Mouse (Mus musculus) thymus, postnatal 36 days (tissue): ENCODE measurements around the gene Slc4a1ap.
"Not testable (repeated sequence)": the region's sequence is repeated elsewhere in the genome, so short reads cannot be mapped to it uniquely, and the experiment has no call there.

Source experiments
- DNase-seq, 2 experiments: peaks; one replicate each; pipeline ENCODE4 v3.0.0; 2022; ENCODE audit warnings: mixed read lengths in 2 of 2

The Slc4a1ap gene

DNA sequence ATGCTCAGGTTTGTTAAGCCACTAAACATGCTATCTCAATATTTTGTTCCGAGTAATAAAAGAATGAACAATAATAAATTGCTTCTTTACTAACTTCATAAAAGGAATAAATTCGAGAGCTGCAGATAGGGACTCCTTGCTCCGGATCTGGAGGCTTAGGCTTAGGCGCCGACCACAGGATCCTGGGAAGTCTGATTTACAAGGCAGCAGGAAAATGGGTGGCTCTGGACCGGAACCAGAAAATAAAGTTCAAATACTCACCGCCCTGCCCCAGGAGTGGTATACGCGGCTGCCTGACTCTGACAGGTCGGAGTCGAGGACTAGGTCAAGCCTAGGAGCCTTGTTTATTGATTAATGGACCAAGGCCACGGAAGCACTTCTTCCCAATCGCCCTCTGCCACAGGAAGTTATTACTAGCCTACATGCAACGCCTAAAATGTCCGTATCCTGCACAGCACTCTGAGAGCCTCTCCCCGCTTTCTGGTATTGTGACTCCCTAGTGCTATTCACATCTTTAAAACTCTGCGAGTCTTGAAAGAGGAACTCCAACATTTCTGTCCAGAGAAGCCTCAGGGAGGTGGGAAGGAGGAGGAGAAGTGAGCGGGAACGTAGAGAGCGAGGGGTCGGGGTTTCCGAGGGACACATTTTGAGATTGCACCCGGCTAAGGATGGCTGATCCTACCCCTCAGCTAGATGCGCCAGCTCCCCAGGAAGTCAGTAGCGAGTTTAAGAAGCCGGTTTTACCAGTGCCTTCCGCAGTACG lies at the start of gene Slc4a1ap:
TSS of gene Slc4a1ap (plus strand) at position 642 of the 763 bp plus-strand sequence.
- DNase-seq: peak; percentile 77 to 81

DNA sequence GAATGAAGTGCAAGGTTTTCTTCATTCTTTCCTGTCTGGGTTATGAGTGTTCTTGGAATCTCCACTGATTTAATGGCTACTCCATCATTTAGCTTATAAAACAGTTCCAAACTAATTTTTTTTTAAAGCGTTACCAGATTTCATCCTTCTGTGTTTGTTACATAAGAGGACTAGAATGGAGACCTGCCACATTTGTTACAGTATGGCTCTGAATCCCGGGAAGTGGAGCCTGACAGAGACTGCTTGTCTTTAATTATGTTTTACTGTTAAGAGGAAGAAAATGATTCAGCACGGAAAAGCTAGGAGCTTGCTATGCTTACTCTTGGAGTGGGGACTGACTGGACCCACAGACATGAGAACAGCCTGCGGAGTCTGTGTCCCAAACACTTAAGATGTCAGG lies 46.3 kb upstream of the Slc4a1ap start:
- DNase-seq: no peak

DNA sequence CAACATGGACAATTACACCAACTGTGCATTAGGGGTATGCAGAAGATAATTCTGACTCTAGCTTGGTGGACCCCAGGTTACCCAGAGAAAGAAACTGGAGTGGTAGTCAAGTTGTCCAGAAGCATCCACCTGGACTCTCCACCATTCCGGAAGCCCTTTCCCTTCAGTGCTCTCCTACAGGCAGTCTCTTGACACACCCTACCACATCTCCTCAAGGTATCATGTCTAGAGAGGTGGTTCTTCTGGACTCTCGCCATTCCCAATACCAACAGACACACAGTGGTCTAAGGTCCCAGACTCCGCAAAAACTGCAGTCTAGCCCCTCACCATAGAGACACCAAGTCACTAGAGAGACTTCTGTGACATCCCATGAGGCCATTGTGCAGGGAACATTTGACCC lies 41.4 kb upstream of the Slc4a1ap start, which contains the start of gene 4930548H24Rik:
TSS of gene 4930548H24Rik (plus strand) at position 301 of the 400 bp plus-strand sequence.
- DNase-seq: no peak

DNA sequence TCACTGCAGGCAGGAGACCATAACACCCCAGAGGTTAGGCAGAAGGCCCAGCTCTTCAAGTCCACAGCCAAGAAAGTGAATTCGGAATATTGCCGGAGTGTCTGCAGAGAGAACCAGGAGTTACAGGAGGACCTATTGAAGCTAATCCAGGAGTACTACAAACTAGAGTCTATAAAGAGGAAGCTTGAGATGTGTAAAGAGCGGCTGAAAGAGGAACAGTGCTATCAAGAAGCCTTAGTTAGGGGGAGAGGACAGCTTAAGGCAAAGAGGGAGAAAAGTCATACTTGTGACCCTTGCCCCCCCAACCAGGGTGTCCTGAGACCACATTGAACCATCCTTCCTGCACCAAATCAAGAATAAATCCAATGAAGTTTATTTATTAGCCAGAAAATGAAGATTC lies 38.9 kb upstream of the Slc4a1ap start:
- DNase-seq: no peak

DNA sequence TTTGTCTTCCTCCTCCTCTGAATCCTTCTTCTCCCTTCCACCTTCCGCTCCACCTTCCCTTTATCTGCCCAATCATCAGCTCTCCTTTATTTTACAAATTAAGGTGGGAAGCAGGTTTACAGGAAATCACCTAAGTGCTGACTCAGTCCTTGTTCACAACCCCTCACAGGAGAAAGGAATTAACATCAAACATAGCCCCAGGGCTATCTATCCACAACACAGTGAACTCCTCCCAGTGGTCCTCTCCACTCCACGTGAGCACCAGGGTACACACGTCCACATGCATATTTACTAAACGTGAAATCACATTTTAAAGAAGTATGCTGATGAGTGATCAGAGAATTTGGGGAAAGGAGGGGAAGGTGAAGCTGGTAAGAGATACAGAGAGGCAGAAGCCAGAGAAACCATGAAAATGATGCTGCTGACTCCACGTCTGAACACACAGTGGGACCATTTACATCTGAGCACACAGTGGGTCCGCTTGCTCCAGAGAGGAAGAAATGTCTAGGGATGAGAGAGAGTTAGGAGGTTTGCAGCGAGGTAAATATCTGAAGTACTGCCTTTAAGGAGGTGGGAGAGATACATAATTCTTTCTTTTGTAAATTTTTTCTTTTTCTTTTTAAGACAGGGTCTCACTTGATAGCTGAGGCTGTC lies 37.6 kb upstream of the Slc4a1ap start:
- DNase-seq: no peak

DNA sequence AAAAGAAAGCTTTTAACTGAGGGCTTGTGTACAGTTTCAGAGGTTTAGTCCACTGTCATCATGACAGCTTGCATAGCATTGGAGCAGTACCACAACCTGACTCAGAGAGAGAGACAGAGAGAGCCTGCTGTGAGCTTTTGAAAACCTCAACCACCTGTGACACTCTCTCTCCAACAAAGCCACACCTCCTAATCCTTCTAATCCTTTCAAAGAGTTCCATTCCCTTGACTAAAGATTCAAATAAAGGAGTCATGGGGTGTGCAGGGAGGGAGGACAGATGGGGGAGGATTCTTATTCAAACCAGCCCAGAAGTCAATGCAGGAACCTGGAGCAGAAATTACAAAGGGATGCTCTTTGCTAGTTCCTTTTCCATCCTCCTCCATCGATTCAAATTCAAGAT lies 34.8 kb upstream of the Slc4a1ap start:
- no peak for DNase-seq

DNA sequence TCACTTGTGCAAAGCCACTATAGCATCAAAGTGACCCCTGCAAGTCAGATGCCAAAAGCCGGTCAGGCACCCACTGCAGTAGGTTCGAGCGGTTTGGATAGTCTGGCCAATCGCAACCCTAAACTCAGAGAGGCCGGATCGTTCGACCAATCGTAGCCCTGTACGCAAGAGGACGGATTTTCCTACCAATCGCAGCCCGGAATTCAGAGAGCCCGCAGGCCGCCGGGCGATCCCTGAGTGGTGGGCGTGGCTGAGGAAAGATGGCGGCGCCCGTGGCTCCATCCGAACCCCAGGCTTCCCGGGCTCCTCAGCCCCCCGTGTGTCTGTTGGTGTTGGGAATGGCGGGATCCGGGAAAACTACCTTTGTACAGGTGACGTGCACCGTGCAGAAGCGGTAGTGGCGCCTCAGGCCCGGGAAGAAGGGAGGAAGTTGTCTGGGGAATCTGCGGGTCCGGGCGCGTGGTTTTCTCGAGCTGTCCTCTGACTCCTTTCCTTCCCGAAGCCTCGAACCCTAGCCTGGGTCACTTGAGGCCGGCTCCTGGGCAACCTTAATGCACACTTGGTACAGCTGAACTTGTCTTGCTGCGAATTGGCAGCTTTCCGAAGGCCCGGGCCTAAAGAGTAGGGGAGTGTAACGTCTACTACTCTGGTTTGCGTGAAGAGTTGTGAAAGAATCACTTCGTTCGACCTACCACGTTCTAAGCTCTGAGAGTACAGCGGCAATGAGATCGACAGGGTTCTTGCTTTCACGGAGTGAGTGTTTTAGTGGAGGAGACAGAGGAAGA lies 32.1 kb upstream of the Slc4a1ap start, which contains the start of gene Gpn1:
TSS of gene Gpn1 (plus strand) at position 229 of the 785 bp plus-strand sequence.
- DNase-seq: peak; percentile 81 to 86

DNA sequence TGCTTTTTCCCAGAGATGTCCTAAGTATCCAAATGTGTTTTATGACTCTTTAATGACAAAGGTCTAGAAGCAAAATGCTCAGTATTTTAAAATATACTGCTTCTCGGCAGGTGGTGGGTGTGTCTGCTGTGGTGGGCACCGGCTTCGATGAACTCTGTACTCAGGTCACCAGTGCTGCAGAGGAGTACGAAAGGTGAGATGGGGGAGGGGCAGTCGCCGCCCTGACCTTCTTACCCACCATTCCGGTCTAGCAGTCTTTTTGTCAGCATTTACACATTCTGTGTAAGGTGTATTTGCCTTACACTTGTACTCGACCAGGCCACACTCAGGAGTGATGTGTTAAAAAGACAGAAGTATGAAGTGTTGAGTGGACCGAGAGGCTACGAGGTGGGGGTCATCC lies 22.0 kb upstream of the Slc4a1ap start:
- DNase-seq: no peak

DNA sequence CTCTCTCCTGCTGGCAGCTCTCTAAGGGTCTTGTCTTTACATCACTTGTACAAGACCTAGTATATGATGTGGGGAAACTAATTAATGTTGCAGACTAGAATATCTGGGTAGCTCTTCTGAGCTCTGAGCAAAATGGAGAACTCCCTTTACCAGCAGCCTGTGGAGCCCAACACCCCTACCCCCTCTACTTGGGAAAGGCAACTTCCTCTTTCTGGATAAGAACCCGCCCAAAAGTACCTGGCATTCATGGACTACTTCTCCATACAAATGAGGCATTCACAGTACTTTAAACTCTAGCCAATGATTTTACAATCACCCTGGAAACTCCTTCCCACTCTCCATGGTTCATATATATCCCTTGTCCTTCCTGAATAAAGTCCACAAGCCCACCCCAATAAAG lies 14.3 kb upstream of the Slc4a1ap start:
- no peak for DNase-seq

DNA sequence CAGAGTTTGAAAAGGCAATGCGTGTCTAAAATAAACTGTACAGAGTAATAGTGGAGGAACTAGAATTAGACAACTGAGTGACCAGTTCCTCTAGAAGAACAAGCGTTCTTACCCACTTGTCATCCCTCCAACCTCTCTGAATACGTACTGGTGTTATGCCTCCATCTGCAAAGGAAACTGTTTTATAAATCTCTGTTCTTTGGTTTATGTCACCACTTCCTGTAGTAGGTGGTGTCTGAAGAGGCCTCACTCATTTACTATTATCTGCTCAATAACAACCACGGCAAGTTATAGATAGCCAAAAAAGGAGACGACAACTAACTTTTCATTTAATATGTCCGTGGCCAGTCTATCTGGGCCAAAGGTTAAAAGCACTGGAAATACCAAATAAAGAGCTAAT lies 6.2 kb upstream of the Slc4a1ap start:
- no peak for DNase-seq

DNA sequence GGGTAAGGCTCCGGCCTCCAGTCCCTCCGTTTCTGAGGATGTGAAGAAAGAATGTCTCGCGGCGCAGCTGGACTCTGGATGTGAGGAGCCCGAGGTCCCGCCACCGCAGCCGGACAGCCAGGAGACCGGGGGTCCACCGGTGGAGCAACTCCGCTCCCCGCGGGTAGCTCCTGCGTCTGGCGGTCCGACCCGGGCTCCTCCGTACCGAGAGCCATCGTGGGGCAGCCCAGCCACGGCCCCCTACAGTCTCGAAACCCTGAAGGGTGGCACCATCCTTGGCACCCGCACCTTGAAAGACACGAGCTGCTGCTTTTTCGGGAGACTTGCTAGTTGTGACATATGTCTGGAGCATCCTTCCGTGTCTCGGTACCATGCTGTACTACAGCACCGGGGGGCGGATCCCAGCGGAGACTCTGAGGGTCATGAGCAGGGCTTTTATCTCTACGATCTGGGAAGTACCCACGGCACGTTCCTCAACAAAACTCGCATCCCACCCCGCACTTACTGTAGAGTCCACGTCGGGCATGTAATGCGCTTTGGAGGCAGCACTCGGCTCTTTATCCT lies 404 bp downstream of the Slc4a1ap start:
- DNase-seq: no peak

DNA sequence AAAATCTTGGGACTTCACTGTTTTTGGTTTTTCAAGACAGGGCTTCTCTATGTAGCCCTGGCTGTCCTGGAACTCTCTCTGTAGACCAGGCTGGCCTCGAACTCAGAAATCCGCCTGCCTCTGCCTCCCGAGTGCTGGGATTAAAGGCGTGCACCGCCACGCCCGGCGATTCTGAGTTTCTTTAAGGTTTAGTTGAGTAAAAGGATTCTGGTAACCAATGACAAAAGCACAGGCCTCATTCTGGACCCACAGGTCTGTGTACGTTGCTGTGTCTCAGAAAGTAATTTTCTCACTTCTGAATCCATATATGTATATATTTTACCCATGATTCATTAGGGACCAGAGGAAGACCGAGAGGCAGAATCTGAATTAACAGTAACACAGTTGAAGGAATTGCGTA lies 912 bp downstream of the Slc4a1ap start, which contains the start of gene Supt7l:
TSS of gene Supt7l (minus strand) at position 101 of the 400 bp plus-strand sequence.
- DNase-seq: not testable (repeated sequence)

DNA sequence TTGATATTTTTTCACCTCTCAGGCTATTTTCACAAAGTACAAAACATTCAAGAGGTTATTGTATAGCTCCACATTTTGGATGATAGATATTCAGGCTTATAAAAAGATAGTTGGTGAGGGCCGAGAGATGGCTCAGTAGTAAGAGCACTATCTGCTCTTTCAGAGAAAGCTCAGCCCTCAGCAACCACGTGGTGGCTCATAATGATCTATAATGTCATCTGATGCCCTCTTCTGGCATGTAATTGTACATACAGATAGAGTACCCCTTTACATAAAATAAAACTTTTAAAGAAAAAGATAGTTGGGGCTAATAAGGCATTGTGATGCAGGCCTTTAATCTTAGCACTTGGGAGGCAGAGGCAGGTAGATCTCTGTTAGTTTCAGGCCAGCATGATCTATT lies 1.8 kb downstream of the Slc4a1ap start:
- DNase-seq: no peak

DNA sequence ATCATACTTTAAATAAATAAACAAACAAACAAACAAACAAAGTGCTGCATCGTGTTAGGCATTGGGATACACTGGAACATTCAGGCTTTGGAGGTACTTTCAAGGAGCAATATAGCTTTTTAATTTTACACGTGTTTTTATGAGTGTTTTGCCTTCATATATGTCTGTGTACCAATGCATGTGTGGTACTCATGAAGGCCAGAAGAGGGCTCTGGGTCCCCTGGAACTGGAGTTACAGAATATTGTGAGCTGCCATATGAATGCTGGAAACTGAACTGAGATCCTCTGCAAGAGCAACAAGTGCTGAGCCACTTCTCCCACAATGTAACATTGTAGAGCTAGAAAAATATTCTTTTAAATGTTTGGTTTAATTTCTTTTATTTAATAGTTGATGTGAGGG lies 8.4 kb downstream of the Slc4a1ap start:
- no peak for DNase-seq

DNA sequence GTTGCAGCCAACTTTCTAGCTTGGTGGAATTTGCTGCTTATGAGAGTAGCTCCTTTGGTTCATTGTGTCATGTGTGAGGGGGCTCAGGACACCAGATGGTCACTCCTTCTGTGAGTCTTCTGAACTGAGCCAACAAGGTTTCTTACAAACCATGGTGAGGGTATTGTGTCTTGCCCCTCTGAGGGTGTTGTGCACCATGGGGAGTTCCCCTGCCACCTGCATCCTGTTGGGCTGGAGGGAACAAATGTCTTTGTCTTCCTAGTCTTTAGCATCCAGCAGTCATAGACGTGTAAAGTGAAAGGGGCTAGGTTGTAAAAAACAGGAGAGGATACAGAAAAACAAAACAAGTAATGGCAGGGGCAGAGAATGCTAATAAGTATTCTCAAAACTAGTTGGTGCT lies 32.6 kb downstream of the Slc4a1ap start:
- no peak for DNase-seq

DNA sequence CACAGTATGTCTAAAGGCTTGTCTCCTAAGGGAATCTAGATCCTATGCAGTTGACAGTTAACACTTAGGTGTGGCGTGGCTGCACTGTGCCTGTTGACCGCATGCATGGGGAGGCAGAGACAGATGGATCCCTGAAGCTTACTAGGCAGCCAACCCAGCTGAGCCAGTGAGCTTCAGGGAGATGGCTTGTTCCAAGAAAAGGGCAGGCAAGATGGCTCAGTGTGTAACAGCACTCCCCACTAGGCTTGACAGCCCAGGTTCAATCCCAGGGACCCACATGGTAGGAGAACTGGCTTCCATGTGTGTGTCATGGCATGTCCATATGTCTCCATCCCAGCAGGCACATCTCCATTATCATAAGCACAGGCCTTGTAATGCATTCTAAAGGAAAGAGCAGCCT lies 33.6 kb downstream of the Slc4a1ap start:
- DNase-seq: no peak

DNA sequence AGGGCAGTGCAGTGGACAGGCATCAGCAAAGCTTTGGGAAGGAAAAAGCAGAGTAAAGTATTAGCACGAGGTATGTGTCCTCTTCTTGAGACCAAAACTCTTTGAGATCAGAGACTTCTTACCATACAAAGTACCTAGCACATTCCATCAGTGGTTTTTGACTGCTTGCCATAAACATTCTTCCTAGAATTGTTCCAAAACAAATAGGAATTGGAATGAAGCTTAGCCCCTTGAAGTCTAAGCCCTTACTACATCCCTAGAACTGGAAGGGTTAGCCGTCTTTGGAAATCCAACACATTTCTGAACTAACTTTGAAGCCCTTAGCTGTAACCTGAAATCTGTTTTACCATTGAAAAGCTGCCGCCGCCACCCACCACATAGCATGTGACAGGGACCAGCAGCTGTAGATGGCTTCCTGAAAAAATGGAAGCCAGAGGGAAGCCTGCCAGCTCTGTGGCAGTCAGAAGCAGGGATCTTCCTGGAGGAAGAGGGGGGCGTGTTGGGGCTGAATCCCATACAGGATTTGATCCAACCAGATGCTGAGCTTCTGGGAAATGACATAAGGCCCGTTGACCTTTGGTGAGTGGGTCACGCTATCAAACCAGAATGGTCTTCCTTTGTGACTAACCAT lies 35.4 kb downstream of the Slc4a1ap start:
- DNase-seq: no peak

DNA sequence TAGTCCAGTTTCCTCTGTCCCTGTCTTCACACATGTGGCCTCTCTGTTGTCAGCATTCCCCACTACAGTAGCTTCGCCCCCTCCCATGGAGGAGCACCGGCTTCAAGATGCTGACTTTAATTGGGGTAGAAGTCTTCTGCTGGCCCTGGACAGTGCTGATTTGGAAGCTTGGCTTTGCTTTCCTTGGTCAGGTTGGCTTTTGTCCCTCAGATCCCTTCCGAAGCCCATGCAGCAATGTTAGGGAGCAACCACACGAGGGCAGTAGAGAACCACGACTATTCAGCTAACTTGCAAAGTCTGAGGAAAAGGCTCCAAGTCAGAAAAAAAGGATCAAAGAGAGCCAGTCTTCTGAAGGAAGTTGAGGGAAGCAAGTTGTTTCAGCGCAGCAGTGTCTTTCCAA lies 36.7 kb downstream of the Slc4a1ap start:
- DNase-seq: peak; percentile 38 to 48

DNA sequence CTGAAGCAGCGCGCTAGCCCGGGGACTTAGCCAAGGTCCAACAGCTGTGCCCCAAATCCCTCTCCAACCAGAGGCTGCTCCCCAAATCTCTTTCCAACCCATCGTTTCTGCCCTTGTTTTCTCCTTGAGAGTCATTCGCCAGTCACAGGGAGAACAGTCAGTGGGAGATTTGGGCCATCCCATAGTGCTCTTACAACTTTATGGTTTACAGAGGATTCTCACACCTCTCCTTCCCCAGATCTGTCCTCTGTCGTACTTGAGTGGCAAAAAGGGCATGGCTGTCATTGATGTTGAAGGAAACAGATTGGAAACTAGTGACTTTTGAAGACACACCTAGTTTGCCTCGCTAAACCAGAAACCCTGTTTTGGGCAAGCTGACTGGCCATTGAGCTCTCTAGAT lies 37.1 kb downstream of the Slc4a1ap start:
- DNase-seq: no peak

DNA sequence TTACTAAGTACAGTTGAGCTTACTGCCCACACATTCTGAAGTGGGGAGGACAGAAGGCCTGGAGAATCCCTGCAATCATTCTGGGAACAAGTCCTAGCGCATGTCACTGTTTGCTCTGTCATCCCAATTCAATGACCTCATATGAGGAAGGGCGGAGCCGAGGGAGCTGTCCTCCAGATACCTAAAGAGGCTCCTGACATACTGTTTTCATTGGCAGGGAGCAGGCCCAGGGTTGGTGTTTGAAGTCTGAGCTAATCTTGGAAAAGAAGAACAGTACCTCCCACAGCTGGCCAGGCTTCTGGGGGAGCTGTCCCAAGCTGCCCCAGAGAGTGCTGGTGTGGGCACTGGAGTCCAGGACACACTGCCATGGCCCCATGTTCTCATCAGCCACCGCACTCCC lies 38.2 kb downstream of the Slc4a1ap start:
- DNase-seq: no peak

DNA sequence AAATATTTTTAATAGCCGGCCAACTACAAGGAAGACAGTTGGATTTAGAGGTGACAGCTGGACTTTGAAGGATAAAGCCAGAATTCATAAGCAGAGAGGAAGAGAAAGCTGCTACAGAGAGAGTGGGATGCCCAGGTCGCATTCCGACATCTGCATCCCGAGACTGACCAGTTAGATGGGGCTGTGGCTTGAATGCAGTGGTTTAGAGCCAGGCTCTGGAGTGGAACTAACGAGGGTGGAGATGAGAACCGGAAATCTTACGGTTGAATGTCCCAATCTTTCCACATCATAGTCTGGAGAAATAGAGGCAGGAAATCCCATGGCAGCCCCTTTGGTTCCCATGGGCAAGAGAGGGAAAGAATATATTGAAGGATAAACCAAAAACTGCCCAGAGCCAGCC lies 39.2 kb downstream of the Slc4a1ap start:
- no peak for DNase-seq

DNA sequence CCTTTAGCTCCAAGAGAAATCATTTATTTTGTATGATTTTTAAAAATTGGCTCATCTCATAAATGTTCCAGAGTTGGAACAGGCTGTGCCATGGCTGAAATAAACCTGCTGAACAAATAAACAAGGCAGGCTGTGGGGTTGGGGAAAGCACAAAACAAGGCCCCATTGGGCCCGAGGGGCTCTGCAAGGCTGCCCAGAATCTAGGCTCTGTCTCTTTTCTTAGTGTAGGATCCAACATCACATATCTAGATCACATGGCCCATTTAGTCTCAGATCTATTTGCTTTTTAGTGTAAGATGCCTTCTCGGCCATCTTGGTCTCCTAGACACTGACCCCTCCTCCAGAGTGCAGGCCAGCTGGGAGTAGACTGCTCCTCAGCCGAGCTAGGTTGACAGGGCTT lies 39.7 kb downstream of the Slc4a1ap start:
- DNase-seq: no peak
